Comparison of ENCODE assay signal across 11 mouse cellular contexts in the genomic region with DNA sequence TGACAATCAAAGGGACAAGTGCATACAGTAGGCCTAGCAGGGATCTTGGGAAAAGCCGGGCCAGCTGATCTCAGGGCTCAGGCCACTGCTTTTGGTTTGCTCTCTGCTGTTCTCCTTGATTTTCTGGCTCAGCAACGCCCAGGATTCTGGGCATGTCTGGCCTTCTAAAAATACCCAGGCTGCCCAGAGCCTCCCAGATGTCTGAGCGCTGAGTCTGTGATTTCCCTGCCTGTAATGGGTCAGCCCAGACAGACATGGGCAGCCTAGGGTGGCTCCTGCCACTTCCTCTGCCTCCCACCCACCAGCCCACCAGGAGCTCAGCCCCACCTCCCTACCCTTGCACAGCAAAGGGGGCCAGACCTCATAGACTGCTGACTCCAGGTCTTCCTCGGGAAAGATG. TPM values are rescaled to one million over a fixed set of nuclear protein-coding genes. Genes with fewer than 3 reads are reported as not detected.
DNase-seq lines count a peak whose midpoint lies in the region; ATAC-seq lines count a peak whose summit lies in the region.
"Had no signal": no experiment of that assay in that cellular context is flagged by ENCODE, and none has a peak within 500 bp of the region (broad histone marks: within the 10 kb centered on the region; RNA-seq: fewer than 3 reads in every experiment).

No protein-coding gene starts in this region.

- intact Hi-C loops in heart, postnatal 10 days (cut with DNase I) = no loop called here

- no peak overlapping the region for H3K4me3 ChIP-seq in hindbrain, embryonic 16.5 days (ENCODE audit: low read length)
- no peak overlapping the region for H3K4me3 ChIP-seq in neural tube, embryonic 15.5 days (replicated peaks)
- H3K4me3 ChIP-seq: limb, embryonic 15.5 days; midbrain, embryonic 15.5 days had no signal

- WGBS in hindbrain, embryonic 16.5 days = 75% methylated on average over 4 of the region's 4 CpGs
- 82% methylated on average over 4 of the region's 4 CpGs for WGBS in neural tube, embryonic 15.5 days

- no peaks in the 10 kb centered on the region for H3K27me3 ChIP-seq in hindbrain, embryonic 16.5 days (replicated peaks; ENCODE audit: control insufficient read depth, insufficient read depth, low read length)
- no peaks in the 10 kb centered on the region for H3K27me3 ChIP-seq in neural tube, embryonic 15.5 days (replicated peaks)
- H3K27me3 ChIP-seq: limb, embryonic 15.5 days; midbrain, embryonic 15.5 days had no signal

- no peak overlapping the region for H3K27ac ChIP-seq in hindbrain, embryonic 16.5 days (ENCODE audit: low read depth, low read length)
- no peak overlapping the region for H3K27ac ChIP-seq in neural tube, embryonic 15.5 days (replicated peaks)
- H3K27ac ChIP-seq: limb, embryonic 15.5 days; midbrain, embryonic 15.5 days had no signal

- no peaks in the 10 kb centered on the region for H3K9me3 ChIP-seq in hindbrain, embryonic 16.5 days (ENCODE audit: control insufficient read depth, low read length)
- H3K9me3 ChIP-seq in neural tube, embryonic 15.5 days (replicated peaks) = no peaks in the 10 kb centered on the region
- H3K9me3 ChIP-seq: limb, embryonic 15.5 days; midbrain, embryonic 15.5 days had no signal

- H3K9ac ChIP-seq in hindbrain, embryonic 16.5 days (ENCODE audit: low read depth, low read length) = no peak overlapping the region
- no peak overlapping the region for H3K9ac ChIP-seq in neural tube, embryonic 15.5 days (replicated peaks)
- H3K9ac ChIP-seq: limb, embryonic 15.5 days; midbrain, embryonic 15.5 days had no signal

- DNase-seq in frontal cortex, postnatal 14 days (ENCODE audit: low spot score in 2 of 2) = no peak
- peak; percentile 8 to 17 for DNase-seq in right cerebral cortex, adult 2 months (ENCODE audit: low spot score in 2 of 2)
- no peak for DNase-seq in right cerebral cortex, postnatal 14 days
- DNase-seq in heart, postnatal 10 days = peak; percentile 58 to 71
- no peak for DNase-seq in embryo, embryonic 11 days
- DNase-seq: kidney, postnatal 4 days had no signal

- ATAC-seq in frontal cortex, adult (ENCODE audit: low TSS enrichment) = peak; percentile 65
- no peak for ATAC-seq in hindbrain, embryonic 16.5 days
- no peak for ATAC-seq in neural tube, embryonic 15.5 days (ENCODE audit: low FRiP score)
- ATAC-seq: midbrain, embryonic 15.5 days had no signal

- H3K4me2 ChIP-seq in hindbrain, embryonic 16.5 days (ENCODE audit: low read length) = no peak overlapping the region
- H3K4me2 ChIP-seq in neural tube, embryonic 15.5 days = no peak overlapping the region
- H3K4me2 ChIP-seq: limb, embryonic 15.5 days; midbrain, embryonic 15.5 days had no signal

- no peaks in the 10 kb centered on the region for H3K36me3 ChIP-seq in hindbrain, embryonic 16.5 days (ENCODE audit: control insufficient read depth, insufficient read depth, low read length)
- no peaks in the 10 kb centered on the region for H3K36me3 ChIP-seq in neural tube, embryonic 15.5 days
- H3K36me3 ChIP-seq: limb, embryonic 15.5 days; midbrain, embryonic 15.5 days had no signal

- no peaks in the 10 kb centered on the region for H3K4me1 ChIP-seq in hindbrain, embryonic 16.5 days (ENCODE audit: control insufficient read depth, insufficient read depth, low read depth, low read length)
- H3K4me1 ChIP-seq in neural tube, embryonic 15.5 days = no peaks in the 10 kb centered on the region
- H3K4me1 ChIP-seq: midbrain, embryonic 15.5 days had no signal

RNA-seq across cellular contexts. Expression of a gene that starts 4.0 kb away (rescaled TPM):
- 10 to 100 TPM; 27.1 to 27.2 TPM for total RNA-seq in heart, postnatal 10 days (2021)
- 36.5 and 41.1 TPM in 2 replicates for polyA plus RNA-seq in hindbrain, embryonic 16.5 days (2015; fragmentation: Nextera tagmentation; extraction: Ambion mirVana)
- polyA plus RNA-seq in neural tube, embryonic 15.5 days (2015; fragmentation: Nextera tagmentation; extraction: Ambion mirVana) = 35.9 and 39.4 TPM in 2 replicates

Comparison
In these comparisons a context has a peak if more than half of its experiments do, and no peak if none do; other contexts are left out.
1. DNase-seq: peak in right cerebral cortex, adult 2 months (2 of 2) and heart, postnatal 10 days (2 of 2); none in frontal cortex, postnatal 14 days (0 of 2), right cerebral cortex, postnatal 14 days (single experiment) and embryo, embryonic 11 days (single experiment).